Mouse (Mus musculus): Measurements from ENCODE around the gene Wwox. TPM values are rescaled to one million over a fixed set of nuclear protein-coding genes. Genes with fewer than 3 reads are reported as not detected.

Wwox gene
- polyA plus RNA-seq, 2 experiments = 2.5 to 2.6 TPM

DNA sequence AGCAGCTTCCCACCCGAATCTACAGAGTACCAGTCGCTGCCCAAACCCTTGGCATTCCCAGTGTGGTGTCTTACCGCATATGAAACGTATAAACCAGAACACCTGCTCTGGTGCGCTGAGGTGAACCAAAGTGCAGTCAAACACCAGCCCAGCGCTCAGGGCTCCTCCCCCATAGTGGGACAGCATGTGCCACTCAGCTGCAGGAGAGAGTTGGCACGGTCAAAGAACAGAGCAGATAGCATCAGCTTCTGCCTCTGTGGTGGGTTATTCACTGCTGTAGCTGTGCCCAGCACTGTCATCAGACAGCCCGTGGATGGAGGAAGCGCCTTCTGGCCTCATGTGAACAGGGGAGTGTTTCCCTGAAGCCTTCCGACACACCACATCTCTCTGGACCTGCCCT lies 400.5 kb downstream of the Wwox start:
- Histone ChIP-seq H3K4me3 (ENCODE audit: insufficient read depth in 1 of 2, low read depth in 2 of 2, low read length in 2 of 2) (no peak overlapping the region), H3K27ac (no peak overlapping the region), H3K9me3 (ENCODE audit: control insufficient read depth, low read length) (no peaks in the 10 kb centered on the region), H3K36me3 (replicated peaks; ENCODE audit: control insufficient read depth, insufficient read depth, low read depth) (no peaks in the 10 kb centered on the region), H3K4me2 (ENCODE audit: low read depth) (no peak overlapping the region), H3K9ac (replicated peaks) (no peak overlapping the region), H3K27me3 (ENCODE audit: control insufficient read depth, insufficient read depth, low read length) (no peaks in the 10 kb centered on the region), H3K4me1 (replicated peaks; ENCODE audit: control insufficient read depth in 2 of 2, insufficient read depth in 2 of 2, low read length in 1 of 2) (no peaks in the 10 kb centered on the region)
- 71% methylated on average over 10 of the region's 10 CpGs for WGBS (ENCODE audit: insufficient replicate concordance)
- DNase-seq (ENCODE audit: low read depth in 3 of 3, low spot score in 3 of 3) = no peak
- no peak for ATAC-seq (ENCODE audit: insufficient read depth)
- no peak for TF ChIP-seq CTCF (IDR thresholded peaks at IDR 0.05; ENCODE audit: low read depth)
- no peak for TF ChIP-seq EP300 (IDR thresholded peaks at IDR 0.05; ENCODE audit: low read depth)

DNA sequence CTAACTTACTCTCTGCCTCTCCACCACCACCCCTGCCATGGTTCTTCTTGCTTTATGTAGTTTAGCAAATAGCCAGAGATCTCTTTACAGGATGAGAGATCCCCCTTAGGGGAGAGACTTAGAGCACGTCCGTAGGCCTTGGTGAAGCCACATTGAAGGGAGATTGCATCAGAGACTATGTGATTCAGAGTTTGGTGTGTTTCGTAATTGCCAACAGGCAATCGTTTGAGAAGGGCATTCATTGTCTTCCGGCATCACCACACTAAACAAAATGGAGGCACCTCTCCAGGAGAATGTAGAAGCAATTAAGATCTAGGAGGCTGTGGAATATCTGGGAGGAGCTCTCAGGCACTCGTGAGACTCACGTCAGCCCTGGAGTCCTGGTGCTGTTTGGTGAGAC lies 408.2 kb downstream of the Wwox start:
- no peak overlapping the region for H3K4me3 ChIP-seq (ENCODE audit: insufficient read depth in 1 of 2, low read depth in 2 of 2, low read length in 2 of 2)
- DNase-seq (ENCODE audit: low read depth in 3 of 3, low spot score in 3 of 3) = peak in 1 of 3 experiments; percentile 9
- no peak overlapping the region for H3K27ac ChIP-seq
- no peaks in the 10 kb centered on the region for H3K27me3 ChIP-seq (ENCODE audit: control insufficient read depth, insufficient read depth, low read length)
- 66% methylated on average over 7 of the region's 7 CpGs for WGBS (ENCODE audit: insufficient replicate concordance)
- no peak overlapping the region for H3K4me2 ChIP-seq (ENCODE audit: low read depth)
- peaks cover 0 to 4% of the 10 kb centered on the region in 2 experiments; a peak in 2 of 4 replicates for H3K4me1 ChIP-seq (replicated peaks; ENCODE audit: control insufficient read depth in 2 of 2, insufficient read depth in 2 of 2, low read length in 1 of 2)
- H3K36me3 ChIP-seq (replicated peaks; ENCODE audit: control insufficient read depth, insufficient read depth, low read depth) = no peaks in the 10 kb centered on the region
- no peaks in the 10 kb centered on the region for H3K9me3 ChIP-seq (ENCODE audit: control insufficient read depth, low read length)
- no peak for TF ChIP-seq CTCF (IDR thresholded peaks at IDR 0.05; ENCODE audit: low read depth)
- TF ChIP-seq EP300 (IDR thresholded peaks at IDR 0.05; ENCODE audit: low read depth) = no peak
- ATAC-seq (ENCODE audit: insufficient read depth) = no peak
- no peak overlapping the region for H3K9ac ChIP-seq (replicated peaks)

DNA sequence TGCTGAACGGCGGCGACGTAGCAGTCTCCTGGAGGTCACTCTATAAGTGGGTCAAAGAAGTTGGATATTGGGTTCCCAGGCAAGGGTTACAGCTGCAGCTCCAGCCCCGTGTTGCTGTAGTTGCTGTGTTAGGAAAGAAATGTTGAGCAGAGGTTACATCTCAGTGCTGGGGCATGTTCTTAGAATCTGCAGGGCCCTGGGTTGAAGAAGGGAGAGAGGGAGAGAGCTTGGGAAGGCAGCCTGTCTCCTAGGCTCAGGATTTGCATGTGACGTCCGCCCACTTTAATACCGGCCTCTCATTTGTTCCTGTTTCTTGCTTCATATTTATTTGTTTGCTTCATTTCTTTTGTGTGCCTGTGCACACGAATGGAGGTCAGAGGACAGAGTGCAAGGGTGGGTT lies 410.0 kb downstream of the Wwox start:
- no peak overlapping the region for H3K9ac ChIP-seq (replicated peaks)
- TF ChIP-seq EP300 (IDR thresholded peaks at IDR 0.05; ENCODE audit: low read depth) (no peak), CTCF (IDR thresholded peaks at IDR 0.05; ENCODE audit: low read depth) (no peak)
- peaks cover 0 to 4% of the 10 kb centered on the region in 2 experiments; a peak in 2 of 4 replicates for H3K4me1 ChIP-seq (replicated peaks; ENCODE audit: control insufficient read depth in 2 of 2, insufficient read depth in 2 of 2, low read length in 1 of 2)
- peak; percentile 18; the same call in 1 of the 2 replicates for ATAC-seq (ENCODE audit: insufficient read depth)
- no peaks in the 10 kb centered on the region for H3K36me3 ChIP-seq (replicated peaks; ENCODE audit: control insufficient read depth, insufficient read depth, low read depth)
- WGBS (ENCODE audit: insufficient replicate concordance) = 66% methylated on average over 9 of the region's 9 CpGs
- no peak for DNase-seq (ENCODE audit: low read depth in 3 of 3, low spot score in 3 of 3)
- no peaks in the 10 kb centered on the region for H3K27me3 ChIP-seq (ENCODE audit: control insufficient read depth, insufficient read depth, low read length)
- no peaks in the 10 kb centered on the region for H3K9me3 ChIP-seq (ENCODE audit: control insufficient read depth, low read length)
- H3K4me3 ChIP-seq (ENCODE audit: insufficient read depth in 1 of 2, low read depth in 2 of 2, low read length in 2 of 2) = no peak overlapping the region
- H3K4me2 ChIP-seq (ENCODE audit: low read depth) = no peak overlapping the region
- no peak overlapping the region for H3K27ac ChIP-seq

DNA sequence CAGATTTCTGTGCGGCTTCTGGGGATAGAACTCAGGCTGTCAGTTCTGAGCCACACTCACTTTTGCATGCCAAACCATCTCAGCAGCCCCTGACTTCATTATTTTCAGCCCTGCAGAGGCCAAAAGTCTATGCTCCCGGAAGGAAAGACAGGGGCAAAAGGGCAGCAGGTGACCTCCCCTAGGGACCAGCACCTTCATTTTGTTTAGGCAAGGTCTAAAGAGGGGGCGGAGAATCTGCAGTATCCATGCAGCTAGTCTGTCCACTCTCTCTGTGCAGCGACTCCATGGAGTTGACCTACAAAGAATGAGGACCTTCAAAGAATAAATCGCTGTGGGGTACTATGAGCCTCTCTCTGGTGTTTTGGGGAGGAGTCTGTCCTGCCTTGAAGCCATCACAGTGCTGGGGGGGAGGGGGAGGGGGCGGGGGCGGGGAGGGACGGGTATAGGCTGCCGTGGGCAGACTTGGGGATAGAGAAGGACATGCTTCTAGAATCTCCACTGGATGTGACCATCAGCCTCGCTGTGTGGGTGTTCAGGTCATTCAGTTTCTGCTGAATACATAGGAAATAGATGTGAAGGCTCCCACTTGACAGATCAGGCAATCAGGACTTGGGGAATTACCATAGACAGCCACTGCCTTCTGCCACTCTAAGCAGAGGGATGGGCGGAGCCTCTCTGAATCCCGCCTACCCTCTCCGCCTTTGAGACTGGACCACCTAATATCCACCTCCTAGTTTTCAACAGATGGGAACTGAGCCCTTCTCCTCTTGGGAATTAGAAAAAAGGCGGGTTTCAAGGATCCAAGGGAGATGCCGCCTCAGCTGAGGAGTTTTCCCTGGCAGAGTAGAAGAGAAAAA lies 410.8 kb downstream of the Wwox start:
- Histone ChIP-seq H3K9me3 (ENCODE audit: control insufficient read depth, low read length) (no peaks in the 10 kb centered on the region), H3K4me2 (ENCODE audit: low read depth) (no peak overlapping the region), H3K27ac (no peak overlapping the region), H3K27me3 (ENCODE audit: control insufficient read depth, insufficient read depth, low read length) (no peaks in the 10 kb centered on the region), H3K36me3 (replicated peaks; ENCODE audit: control insufficient read depth, insufficient read depth, low read depth) (no peaks in the 10 kb centered on the region), H3K9ac (replicated peaks) (no peak overlapping the region), H3K4me3 (ENCODE audit: insufficient read depth in 1 of 2, low read depth in 2 of 2, low read length in 2 of 2) (no peak overlapping the region), H3K4me1 (replicated peaks; ENCODE audit: control insufficient read depth in 2 of 2, insufficient read depth in 2 of 2, low read length in 1 of 2) (peaks cover 0 to 4% of the 10 kb centered on the region in 2 experiments; a peak in 2 of 4 replicates)
- DNase-seq (ENCODE audit: low read depth in 3 of 3, low spot score in 3 of 3) (no peak), ATAC-seq (ENCODE audit: insufficient read depth) (peak; percentile 42; the same call in 1 of the 2 replicates)
- TF ChIP-seq EP300 (IDR thresholded peaks at IDR 0.05; ENCODE audit: low read depth) (no peak), CTCF (IDR thresholded peaks at IDR 0.05; ENCODE audit: low read depth) (no peak)
- 44% methylated on average over 15 of the region's 15 CpGs for WGBS (ENCODE audit: insufficient replicate concordance)

DNA sequence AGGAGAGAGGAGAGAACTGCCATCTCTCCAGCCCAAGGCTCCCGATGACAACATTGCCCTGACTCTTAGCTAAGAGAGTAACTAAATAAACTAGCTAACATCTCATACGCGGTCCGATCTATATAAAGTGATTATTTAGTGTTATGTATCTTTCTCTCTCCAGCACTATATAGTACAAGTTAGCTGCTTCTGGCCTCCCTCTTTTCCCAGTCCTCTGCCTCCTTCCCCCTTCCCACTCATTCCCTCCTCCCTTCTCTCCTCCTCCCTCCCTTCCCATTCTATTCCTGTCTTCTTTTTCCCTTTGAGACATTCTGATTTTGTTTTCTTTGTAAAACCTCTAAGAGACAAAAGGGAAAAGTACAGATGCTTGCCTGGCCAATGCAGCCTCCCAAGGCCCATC lies 414.3 kb downstream of the Wwox start:
- Histone ChIP-seq H3K4me2 (ENCODE audit: low read depth) (no peak overlapping the region), H3K4me1 (replicated peaks; ENCODE audit: control insufficient read depth in 2 of 2, insufficient read depth in 2 of 2, low read length in 1 of 2) (peaks cover 0 to 2% of the 10 kb centered on the region in 2 experiments; a peak in 1 of 4 replicates), H3K27ac (no peak overlapping the region), H3K9ac (replicated peaks) (no peak overlapping the region), H3K9me3 (ENCODE audit: control insufficient read depth, low read length) (no peaks in the 10 kb centered on the region), H3K36me3 (replicated peaks; ENCODE audit: control insufficient read depth, insufficient read depth, low read depth) (no peaks in the 10 kb centered on the region), H3K4me3 (ENCODE audit: insufficient read depth in 1 of 2, low read depth in 2 of 2, low read length in 2 of 2) (no peak overlapping the region), H3K27me3 (ENCODE audit: control insufficient read depth, insufficient read depth, low read length) (no peaks in the 10 kb centered on the region)
- 82% methylated on average over 4 of the region's 4 CpGs for WGBS (ENCODE audit: insufficient replicate concordance)
- DNase-seq (ENCODE audit: low read depth in 3 of 3, low spot score in 3 of 3) = no peak
- no peak for ATAC-seq (ENCODE audit: insufficient read depth)
- no peak for TF ChIP-seq EP300 (IDR thresholded peaks at IDR 0.05; ENCODE audit: low read depth)
- no peak for TF ChIP-seq CTCF (IDR thresholded peaks at IDR 0.05; ENCODE audit: low read depth)

All from liver, embryonic 14.5 days (tissue).